Comparison of ENCODE assay signal across 19 mouse cellular contexts in the genomic region with DNA sequence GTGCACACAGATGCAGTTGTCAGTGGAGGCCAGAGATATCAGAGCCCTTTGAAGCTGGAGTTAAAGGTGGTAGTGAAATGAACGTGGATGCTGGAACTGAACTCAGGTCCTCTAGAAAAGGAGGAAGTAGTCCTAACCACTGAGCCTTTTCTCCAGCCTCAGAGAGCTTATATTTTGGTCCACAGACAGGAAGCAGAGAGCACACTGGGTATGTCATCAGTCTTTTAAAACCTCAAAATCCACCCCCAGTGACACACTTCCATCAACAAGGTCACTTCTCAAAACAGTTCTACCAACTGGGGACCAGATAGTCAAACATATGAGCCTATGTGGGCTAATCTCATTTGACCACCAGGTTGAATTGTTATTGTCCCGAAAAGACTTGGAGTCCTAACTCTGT. TPM values are rescaled to one million over a fixed set of nuclear protein-coding genes. Genes with fewer than 3 reads are reported as not detected.
DNase-seq lines count a peak whose midpoint lies in the region; ATAC-seq and TF ChIP-seq lines count a peak whose summit lies in the region.
"Had no signal": no experiment of that assay in that cellular context is flagged by ENCODE, and none has a peak within 500 bp of the region (broad histone marks: within the 10 kb centered on the region; RNA-seq: fewer than 3 reads in every experiment).

No protein-coding gene starts in this region.

- H3K79me2 ChIP-seq in MEL (ENCODE audit: control insufficient read depth, insufficient read depth, low read length, poor library complexity): peaks cover 2% of the 10 kb centered on the region; the same call in 1 of the 2 replicates

- 69% methylated on average over 2 of the region's 2 CpGs for WGBS in heart, embryonic 11.5 days (ENCODE audit: insufficient replicate concordance)

- no peak for TF ChIP-seq EP300 in MEL (IDR thresholded peaks at IDR 0.05; ENCODE audit: low read depth in 1 of 2, low read length in 2 of 2)

- peaks cover 0 to 5% of the 10 kb centered on the region in 2 experiments; a peak in 2 of 4 replicates for H3K36me3 ChIP-seq in MEL (ENCODE audit: control insufficient read depth in 1 of 2, insufficient read depth in 2 of 2, low read length in 2 of 2)
- H3K36me3 ChIP-seq in heart, embryonic 11.5 days (ENCODE audit: control insufficient read depth, insufficient read depth, low read length): no peaks in the 10 kb centered on the region
- H3K36me3 ChIP-seq: embryonic facial prominence, embryonic 13.5 days; forebrain, embryonic 12.5 days; heart, embryonic 13.5 days; hindbrain, embryonic 15.5 days had no signal

- no peak overlapping the region for H3K4me3 ChIP-seq in MEL (ENCODE audit: control insufficient read depth in 1 of 2, insufficient read depth in 1 of 2, low read depth in 2 of 2, low read length in 2 of 2)
- H3K4me3 ChIP-seq in heart, embryonic 11.5 days (ENCODE audit: low read depth, low read length): no peak overlapping the region
- H3K4me3 ChIP-seq: embryonic facial prominence, embryonic 13.5 days; forebrain, embryonic 12.5 days; heart, adult 2 months; heart, embryonic 13.5 days; hindbrain, embryonic 15.5 days had no signal

- peaks cover 2 to 6% of the 10 kb centered on the region in 2 experiments; a peak in 2 of 4 replicates for H3K4me1 ChIP-seq in MEL (ENCODE audit: control insufficient read depth in 1 of 2, insufficient read depth in 2 of 2, low read length in 2 of 2)
- peaks cover 7% of the 10 kb centered on the region; the same call in 1 of the 2 replicates for H3K4me1 ChIP-seq in heart, embryonic 11.5 days (ENCODE audit: control insufficient read depth, insufficient read depth, low read length)

- H3K27ac ChIP-seq in MEL (ENCODE audit: control insufficient read depth, low read depth, low read length): no peak overlapping the region
- H3K27ac ChIP-seq in heart, embryonic 11.5 days (ENCODE audit: low read depth, low read length): no peak overlapping the region
- H3K27ac ChIP-seq: embryonic facial prominence, embryonic 13.5 days; forebrain, embryonic 12.5 days; heart, adult 2 months; heart, embryonic 13.5 days; hindbrain, embryonic 15.5 days had no signal

- H3K4me2 ChIP-seq in heart, embryonic 11.5 days: no peak overlapping the region
- H3K4me2 ChIP-seq: embryonic facial prominence, embryonic 13.5 days; forebrain, embryonic 12.5 days; heart, embryonic 13.5 days; hindbrain, embryonic 15.5 days had no signal

- no peaks in the 10 kb centered on the region for H3K9me3 ChIP-seq in MEL (replicated peaks; ENCODE audit: insufficient read depth, low read length)
- no peaks in the 10 kb centered on the region for H3K9me3 ChIP-seq in heart, embryonic 11.5 days (replicated peaks; ENCODE audit: control insufficient read depth, low read length)
- H3K9me3 ChIP-seq: embryonic facial prominence, embryonic 13.5 days; forebrain, embryonic 12.5 days; heart, embryonic 13.5 days; hindbrain, embryonic 15.5 days had no signal

- ATAC-seq in megakaryocyte progenitor cell, adult 5-6 weeks (replicated peaks; ENCODE audit: poor library complexity): peak; percentile 30
- ATAC-seq in heart, embryonic 11.5 days (replicated peaks; ENCODE audit: insufficient number of reproducible peaks, low FRiP score, low TSS enrichment): no peak
- ATAC-seq: forebrain, embryonic 16.5 days; inflammation-experienced regulatory T-cells, adult 6 months had no signal

- no peak for TF ChIP-seq POLR2A in MEL (IDR thresholded peaks at IDR 0.05; ENCODE audit: control insufficient read depth in 1 of 2, insufficient read depth in 1 of 2, low read depth in 1 of 2, low read length in 2 of 2, poor library complexity in 1 of 2)

- TF ChIP-seq RAD21 in MEL (IDR thresholded peaks at IDR 0.05; ENCODE audit: low read depth, low read length): no peak

- H3K27me3 ChIP-seq in MEL (ENCODE audit: control insufficient read depth in 1 of 2, insufficient read depth in 2 of 2, low read length in 2 of 2): no peaks in the 10 kb centered on the region
- no peaks in the 10 kb centered on the region for H3K27me3 ChIP-seq in heart, embryonic 11.5 days (ENCODE audit: control insufficient read depth, insufficient read depth, low read length)
- H3K27me3 ChIP-seq: embryonic facial prominence, embryonic 13.5 days; forebrain, embryonic 12.5 days; heart, embryonic 13.5 days; hindbrain, embryonic 15.5 days had no signal

- H3K9ac ChIP-seq in MEL (ENCODE audit: control insufficient read depth, low read depth, low read length, poor library complexity, severe bottlenecking): no peak overlapping the region
- H3K9ac ChIP-seq in heart, embryonic 11.5 days (ENCODE audit: low read depth, low read length): no peak overlapping the region
- H3K9ac ChIP-seq: embryonic facial prominence, embryonic 13.5 days; forebrain, embryonic 12.5 days; heart, embryonic 13.5 days; hindbrain, embryonic 15.5 days had no signal

- TF ChIP-seq CTCF in MEL (IDR thresholded peaks at IDR 0.05 in 2 of 3, conservative IDR thresholded peaks at IDR 0.05 in 1 of 3; ENCODE audit: control insufficient read depth in 1 of 3, insufficient read depth in 1 of 3, low read depth in 2 of 3, low read length in 3 of 3, poor library complexity in 1 of 3, severe bottlenecking in 1 of 3): no peak

- intact Hi-C loops in left cerebral cortex, postnatal 4 days (cut with DNase I): no loop called here

- DNase-seq in A20 (ENCODE audit: low read depth, low spot score): peak; percentile 46
- peak; percentile 45 for DNase-seq in MEL (ENCODE audit: low read depth, low spot score)
- no peak for DNase-seq in thymus, postnatal 10 days (ENCODE audit: low spot score in 2 of 2)
- no peak for DNase-seq in left cerebral cortex, postnatal 4 days
- DNase-seq: adrenal gland, adult 2 months; adrenal gland, postnatal 25 days; cerebellum, adult 2 months; cerebellum, postnatal 25 days; gastrocnemius, postnatal 10 days; heart, adult 2 months; heart, postnatal 36 days had no signal

TF ChIP-seq in MEL, 35 proteins besides CTCF, POLR2A, EP300 and RAD21:
- TF ChIP-seq USF1 (IDR thresholded peaks at IDR 0.05; ENCODE audit: low read depth, low read length) (no peak), MAX (IDR thresholded peaks at IDR 0.05; ENCODE audit: low read length) (no peak)

RNA-seq across cellular contexts. Expression of gene 1600014C10Rik, which starts 1.7 kb away (rescaled TPM):
- total RNA-seq in MEL (2012; rRNA removed): 9.0 and 10.2 TPM in 2 replicates
- 10 to 100 TPM in 1 of 2 experiments, not detected in 1; 14.7 TPM for polyA plus RNA-seq in MEL (2012; ENCODE audit: insufficient read depth in 1 of 2, insufficient read length in 2 of 2, low read depth in 1 of 2, low replicate concordance in 2 of 2, missing spikeins in 1 of 2)
- 18.8 and 19.5 TPM in 2 replicates for total RNA-seq in megakaryocyte progenitor cell, adult 5-6 weeks (2015)
- total RNA-seq in megakaryocyte progenitor cell, adult 5-6 weeks (2017): 22.7 and 29.4 TPM in 2 replicates
- total RNA-seq in left cerebral cortex, postnatal 4 days (2021): 10 to 100 TPM; 15.5 to 16.5 TPM
- 13.2 and 13.9 TPM in 2 replicates for polyA plus RNA-seq in heart, embryonic 11.5 days (2014; fragmentation: Nextera tagmentation; extraction: Ambion mirVana)

RNA-seq across cellular contexts. Expression of gene Plekhf1, which starts 46.5 kb away (rescaled TPM):
- 0.85 and 0.89 TPM in 2 replicates for total RNA-seq in MEL (2012; rRNA removed)
- polyA plus RNA-seq in MEL (2012; ENCODE audit: insufficient read depth in 1 of 2, insufficient read length in 2 of 2, low read depth in 1 of 2, low replicate concordance in 2 of 2, missing spikeins in 1 of 2): 1 to 10 TPM in 1 of 2 experiments, not detected in 1; 1.7 TPM
- total RNA-seq in megakaryocyte progenitor cell, adult 5-6 weeks (2015): 0.56 and 0.94 TPM in 2 replicates
- 0.46 and 1.1 TPM in 2 replicates for total RNA-seq in megakaryocyte progenitor cell, adult 5-6 weeks (2017)
- total RNA-seq in left cerebral cortex, postnatal 4 days (2021): under 1 TPM; 0.38 to 0.44 TPM
- 1.6 and 1.8 TPM in 2 replicates for polyA plus RNA-seq in heart, embryonic 11.5 days (2014; fragmentation: Nextera tagmentation; extraction: Ambion mirVana)

Comparison
In these comparisons a context has a peak if more than half of its experiments do, and no peak if none do; other contexts are left out.
1. DNase-seq: peak in A20 (single experiment) and MEL (single experiment); none in thymus, postnatal 10 days (0 of 2) and left cerebral cortex, postnatal 4 days (single experiment).